Mouse (Mus musculus) adipocyte (in vitro differentiated cells): ENCODE measurements around the gene Gm21541.
"Not testable (repeated sequence)": the region's sequence is repeated elsewhere in the genome, so short reads cannot be mapped to it uniquely, and the experiment has no call there.

Experiments
- DNase-seq: peaks from one replicate; pipeline ENCODE4 v3.0.0-alpha.2; 2016; ENCODE audit warnings: low spot score

Gene Gm21541

DNA sequence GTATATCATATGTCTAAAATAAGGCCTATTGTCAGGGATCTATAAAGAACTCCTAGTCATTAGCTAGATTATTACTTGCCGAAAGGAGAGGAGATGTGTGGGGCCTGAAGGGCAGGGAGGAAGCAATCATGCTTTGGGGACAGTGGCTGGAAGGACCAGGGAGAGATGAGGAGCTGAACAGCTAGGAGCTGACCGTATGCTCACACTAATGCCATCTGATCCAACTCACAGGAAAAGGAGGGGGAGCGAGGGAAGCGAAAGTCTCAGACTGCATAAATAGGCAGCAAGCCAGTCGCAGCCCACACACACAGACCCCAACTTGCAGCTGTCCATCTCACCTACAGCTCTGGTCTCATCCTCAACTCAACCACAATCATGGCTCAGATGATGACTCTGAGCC lies at the start of gene Gm21541:
Gm21541 (plus strand) TSS at position 301 of the 400 bp plus-strand sequence.
- DNase-seq: not testable (repeated sequence)

DNA sequence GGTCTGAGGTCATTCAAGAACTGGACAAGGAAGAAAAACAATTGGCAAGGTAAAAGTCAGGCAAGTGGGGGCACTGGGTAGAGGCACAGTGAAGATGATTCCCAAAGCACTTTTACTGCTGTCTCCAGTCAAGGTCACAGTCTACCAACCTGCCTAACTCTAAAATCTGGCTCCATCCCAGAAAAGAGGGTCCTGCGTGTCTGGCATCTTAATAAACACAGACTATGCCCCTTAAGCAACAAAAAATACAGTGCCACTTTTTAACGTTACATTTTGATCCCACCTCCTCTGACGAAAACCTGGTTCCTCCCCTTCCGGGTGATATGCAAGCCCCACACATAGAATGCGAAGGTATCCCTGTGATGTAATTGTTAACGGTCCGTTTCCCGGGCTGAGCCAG lies 37.9 kb downstream of the Gm21541 start, which contains the start of gene Gm20878:
Gm20878 (plus strand) TSS at position 301 of the 400 bp plus-strand sequence.
- DNase-seq: not testable (repeated sequence)
